Mouse (Mus musculus): ENCODE measurements around the gene Bnipl.

Gene Bnipl

GRCm38 (mm10) chr3:95250783-95251424 lies at the start of gene Bnipl:
Bnipl (minus strand) TSS chr3:95251193.
- no peak for DNase-seq (ENCODE audit: extremely low spot score, low read depth, low spot score)

GRCm38 (mm10) chr3:95298018-95298417 lies 47.0 kb upstream of the Bnipl start:
- no peak for DNase-seq (ENCODE audit: extremely low spot score, low read depth, low spot score)

GRCm38 (mm10) chr3:95296103-95296469 lies 45.1 kb upstream of the Bnipl start:
- no peak for DNase-seq (ENCODE audit: extremely low spot score, low read depth, low spot score)

- DNase-seq (ENCODE audit: extremely low spot score, low read depth, low spot score) = no peak
Observed at GRCm38 (mm10) chr3:95295321-95296102, 44.5 kb upstream of the Bnipl start.

- no peak for DNase-seq (ENCODE audit: extremely low spot score, low read depth, low spot score)
Observed at GRCm38 (mm10) chr3:95294718-95295117, 43.7 kb upstream of the Bnipl start.

- DNase-seq (ENCODE audit: extremely low spot score, low read depth, low spot score) = no peak
Observed at GRCm38 (mm10) chr3:95294316-95294715, 43.3 kb upstream of the Bnipl start.

GRCm38 (mm10) chr3:95293537-95293936 lies 42.5 kb upstream of the Bnipl start:
- DNase-seq (ENCODE audit: extremely low spot score, low read depth, low spot score) = no peak

- DNase-seq (ENCODE audit: extremely low spot score, low read depth, low spot score) = no peak
Observed at GRCm38 (mm10) chr3:95292899-95293298, 41.9 kb upstream of the Bnipl start.

GRCm38 (mm10) chr3:95291041-95291440 lies 40.0 kb upstream of the Bnipl start:
- no peak for DNase-seq (ENCODE audit: extremely low spot score, low read depth, low spot score)

- no peak for DNase-seq (ENCODE audit: extremely low spot score, low read depth, low spot score)
Observed at GRCm38 (mm10) chr3:95290156-95290555, 39.2 kb upstream of the Bnipl start.

- DNase-seq (ENCODE audit: extremely low spot score, low read depth, low spot score) = no peak
Observed at GRCm38 (mm10) chr3:95289419-95289818, 38.4 kb upstream of the Bnipl start.

GRCm38 (mm10) chr3:95287541-95287940 lies 36.5 kb upstream of the Bnipl start:
- DNase-seq (ENCODE audit: extremely low spot score, low read depth, low spot score) = no peak

GRCm38 (mm10) chr3:95286510-95286909 lies 35.5 kb upstream of the Bnipl start:
- no peak for DNase-seq (ENCODE audit: extremely low spot score, low read depth, low spot score)

- no peak for DNase-seq (ENCODE audit: extremely low spot score, low read depth, low spot score)
Observed at GRCm38 (mm10) chr3:95286011-95286410, 35.0 kb upstream of the Bnipl start.

GRCm38 (mm10) chr3:95285390-95285789 lies 34.4 kb upstream of the Bnipl start:
- no peak for DNase-seq (ENCODE audit: extremely low spot score, low read depth, low spot score)

- DNase-seq (ENCODE audit: extremely low spot score, low read depth, low spot score) = no peak
Observed at GRCm38 (mm10) chr3:95284501-95285281, 33.7 kb upstream of the Bnipl start.

- no peak for DNase-seq (ENCODE audit: extremely low spot score, low read depth, low spot score)
Observed at GRCm38 (mm10) chr3:95284062-95284461, 33.1 kb upstream of the Bnipl start.

GRCm38 (mm10) chr3:95283589-95283941 lies 32.6 kb upstream of the Bnipl start:
- DNase-seq (ENCODE audit: extremely low spot score, low read depth, low spot score) = no peak

GRCm38 (mm10) chr3:95282865-95283588 lies 32.0 kb upstream of the Bnipl start:
- DNase-seq (ENCODE audit: extremely low spot score, low read depth, low spot score) = no peak

GRCm38 (mm10) chr3:95282381-95282864 lies 31.4 kb upstream of the Bnipl start:
- no peak for DNase-seq (ENCODE audit: extremely low spot score, low read depth, low spot score)
